Mouse (Mus musculus) right cerebral cortex, adult 2 months (tissue): ENCODE measurements around the gene Col1a1.

ENCODE experiments used
- DNase-seq, 2 experiments: peaks; one replicate each; pipeline ENCODE4 v3.0.0; 2021 to 2022; ENCODE audit warnings: low spot score in 2 of 2

Col1a1 gene

DNA sequence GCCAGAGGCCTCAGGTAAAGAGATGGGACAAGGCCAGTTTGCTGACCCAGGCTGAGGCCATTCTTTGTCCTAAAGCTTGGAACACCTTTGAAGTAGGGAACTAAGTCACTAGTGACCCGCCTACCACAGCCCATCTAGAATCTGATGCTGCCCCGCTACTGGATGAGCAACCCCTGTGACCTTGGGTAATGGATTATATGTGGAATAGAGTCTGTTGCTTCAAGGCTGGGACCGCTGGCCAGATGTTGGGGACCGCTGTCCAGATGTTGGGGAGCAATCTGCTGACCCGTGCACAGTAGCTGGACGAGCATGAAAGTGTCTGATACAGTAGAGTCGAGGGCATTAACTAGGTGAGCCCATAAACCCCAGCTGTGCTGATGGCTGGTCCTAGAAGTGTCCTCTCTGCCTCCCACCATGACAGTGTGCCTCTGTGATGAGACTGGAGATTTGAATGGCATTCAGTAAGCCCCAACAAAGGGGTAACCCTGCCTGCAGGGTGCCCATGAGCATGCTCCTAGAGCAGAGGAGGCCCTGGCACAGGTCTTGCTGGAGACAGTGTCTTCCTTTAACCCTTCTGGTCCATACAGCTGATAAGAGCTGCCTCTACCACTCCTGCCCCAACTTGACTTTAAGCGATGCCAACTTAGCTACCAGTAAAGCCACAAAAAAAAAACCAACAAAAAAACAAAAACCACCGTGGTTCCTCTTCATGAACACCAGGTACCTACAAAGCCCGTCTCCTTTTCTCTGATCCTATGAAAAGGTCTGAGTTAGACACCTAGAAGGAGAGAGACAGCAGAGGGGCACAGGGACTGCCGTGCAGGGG, 59.1 kb downstream of the Col1a1 start:
- no peak for DNase-seq

DNA sequence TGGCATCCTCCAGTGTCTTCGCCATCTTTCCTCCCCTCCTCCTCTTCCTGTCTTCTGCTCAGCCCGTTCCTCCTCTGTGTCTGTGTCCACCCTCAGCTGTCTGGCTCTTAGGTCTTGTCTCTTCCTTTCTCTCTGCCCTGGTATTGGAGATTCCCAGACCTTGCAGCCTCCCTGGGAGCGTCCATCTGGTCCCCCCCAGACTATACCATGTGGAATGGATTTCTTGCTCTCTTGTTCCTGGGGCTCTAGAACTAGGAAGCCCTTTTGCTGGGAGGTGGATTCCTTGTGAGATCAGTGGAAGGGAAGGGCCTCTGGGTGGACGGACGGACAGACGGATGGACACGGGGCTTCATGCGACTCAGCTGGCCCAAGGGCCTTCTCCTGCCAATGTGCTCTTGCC, 60.1 kb downstream of the Col1a1 start:
- no peak for DNase-seq

DNA sequence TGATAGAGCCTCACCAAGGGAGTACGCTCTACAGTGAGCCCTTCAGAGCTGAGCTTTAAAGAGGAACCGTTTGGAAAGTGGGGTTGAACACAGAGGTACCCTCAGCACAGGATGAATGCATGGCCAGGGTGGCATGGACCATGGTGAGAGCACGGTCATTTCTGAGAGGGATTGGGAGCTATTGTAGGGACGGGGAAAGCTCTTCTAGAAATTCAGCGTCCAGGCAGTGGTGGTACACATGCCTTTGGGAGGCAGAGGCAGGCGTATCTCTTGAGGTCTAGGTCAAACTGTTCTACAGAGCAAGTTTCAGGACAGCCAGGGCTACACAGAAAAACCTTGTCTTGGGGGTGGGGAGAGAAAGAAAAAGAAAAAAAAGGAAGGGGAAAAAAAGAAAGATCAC, 61.0 kb downstream of the Col1a1 start:
- DNase-seq, result no peak

- no peak for DNase-seq
These were observed 61.6 kb downstream of the Col1a1 start for GRCm38 (mm10) chr11:94997596-94997995.

GRCm38 (mm10) chr11:94998041-94998531, 62.1 kb downstream of the Col1a1 start:
- peak; percentile 57 to 70 for DNase-seq

DNA sequence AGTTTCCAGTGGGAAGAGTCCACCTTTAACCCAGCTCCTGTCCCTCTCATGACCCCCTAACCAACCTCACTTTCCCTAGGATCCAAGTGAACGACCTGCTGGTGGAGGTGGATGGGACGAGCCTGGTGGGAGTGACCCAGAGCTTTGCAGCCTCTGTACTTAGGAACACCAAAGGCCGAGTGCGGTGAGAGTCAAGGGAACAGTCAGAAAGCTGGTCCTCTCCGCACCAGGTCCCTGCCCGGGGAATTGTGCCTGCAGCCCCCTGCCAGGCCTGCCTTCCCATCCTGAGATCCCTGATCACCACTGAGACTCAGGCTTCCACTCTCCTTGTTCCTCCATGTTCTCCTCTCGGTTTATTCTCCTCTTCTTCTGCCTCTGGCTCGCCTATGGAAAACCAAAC, 64.1 kb downstream of the Col1a1 start:
- DNase-seq, result no peak

DNA sequence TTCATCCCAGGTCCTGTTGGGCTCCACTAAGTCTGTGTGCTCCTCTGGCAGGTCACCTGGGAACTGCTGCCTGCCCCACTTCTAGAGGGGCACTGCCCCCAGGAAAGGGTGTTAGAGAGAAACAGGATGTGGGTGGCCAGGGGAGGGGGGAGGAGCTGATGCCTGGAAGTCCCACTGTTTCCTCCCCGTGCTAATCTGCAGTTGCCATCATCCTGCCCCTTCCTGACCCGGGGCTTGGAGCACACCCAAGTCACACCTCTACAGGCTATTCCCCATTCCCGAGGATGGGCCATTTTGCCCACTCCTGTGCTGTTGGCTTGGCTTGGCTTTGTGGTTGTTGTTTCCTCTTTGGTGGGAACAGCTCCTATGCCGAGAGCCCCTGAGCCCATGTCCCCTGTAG, 64.5 kb downstream of the Col1a1 start:
- no peak for DNase-seq

GRCm38 (mm10) chr11:95001058-95001457, 65.0 kb downstream of the Col1a1 start:
- peak; percentile 74 to 75 for DNase-seq

- DNase-seq, result no peak
These were observed 65.7 kb downstream of the Col1a1 start for GRCm38 (mm10) chr11:95001584-95002347.
